Mouse (Mus musculus): ENCODE results near the gene Cfap65.

- no peak for TF ChIP-seq HCFC1 (IDR thresholded peaks at IDR 0.05; ENCODE audit: low read depth, low read length)
- no peak for TF ChIP-seq MAX (IDR thresholded peaks at IDR 0.05; ENCODE audit: low read length)
- TF ChIP-seq EP300 (IDR thresholded peaks at IDR 0.05; ENCODE audit: low read depth in 1 of 2, low read length in 2 of 2), result no peak
- TF ChIP-seq ZC3H11A (IDR thresholded peaks at IDR 0.05; ENCODE audit: low read depth, low read length), result no peak
- TF ChIP-seq RCOR1 (IDR thresholded peaks at IDR 0.05; ENCODE audit: low read depth, low read length), result no peak
- TF ChIP-seq KAT2A (conservative IDR thresholded peaks at IDR 0.05; ENCODE audit: low read depth, low read length), result no peak
- TF ChIP-seq POLR2A (IDR thresholded peaks at IDR 0.05; ENCODE audit: control insufficient read depth in 1 of 2, insufficient read depth in 1 of 2, low read depth in 1 of 2, low read length in 2 of 2, poor library complexity in 1 of 2), result no peak
- no peak for TF ChIP-seq MAFK (IDR thresholded peaks at IDR 0.05; ENCODE audit: borderline replicate concordance, low read depth, low read length)
These were observed 13.6 kb upstream of the Cfap65 start for GRCm38 (mm10) chr1:74948784-74949665.

All from MEL (cell line).